Mouse (Mus musculus) inflammation-experienced regulatory T-cells, adult 6 months (primary cell): ENCODE measurements at regions not wholly inside any gene's neighbourhood (a gene's known extent, or its start where the extent isn't known, plus 50 kb on each side); places are given as distances from the start of the nearest gene placed in this dataset.

Experiments used
- ATAC-seq: one replicate; pipeline ENCODE4 v1.8.0; 2017

DNA sequence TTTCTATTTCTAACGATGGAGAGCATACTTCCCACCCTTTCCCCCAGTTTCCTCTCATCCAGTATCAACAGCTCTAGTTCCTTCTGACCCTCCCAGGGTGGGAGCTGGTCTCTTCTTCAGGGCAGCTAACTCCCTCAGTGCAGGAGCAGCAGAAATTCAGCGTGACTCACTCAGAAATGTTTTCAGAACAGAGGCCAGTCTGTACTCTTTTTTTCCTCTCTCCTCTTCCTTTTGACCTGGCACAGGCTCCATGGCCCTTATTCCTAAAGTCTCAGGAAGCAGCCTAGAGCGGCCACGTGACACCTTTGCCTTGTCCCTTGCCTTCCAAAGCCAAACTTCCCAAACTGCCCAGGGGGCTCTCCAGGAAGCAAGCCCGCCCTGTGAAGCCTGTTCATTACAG is 55.4 kb downstream of the Pja1 start:
- ATAC-seq, result no peak

DNA sequence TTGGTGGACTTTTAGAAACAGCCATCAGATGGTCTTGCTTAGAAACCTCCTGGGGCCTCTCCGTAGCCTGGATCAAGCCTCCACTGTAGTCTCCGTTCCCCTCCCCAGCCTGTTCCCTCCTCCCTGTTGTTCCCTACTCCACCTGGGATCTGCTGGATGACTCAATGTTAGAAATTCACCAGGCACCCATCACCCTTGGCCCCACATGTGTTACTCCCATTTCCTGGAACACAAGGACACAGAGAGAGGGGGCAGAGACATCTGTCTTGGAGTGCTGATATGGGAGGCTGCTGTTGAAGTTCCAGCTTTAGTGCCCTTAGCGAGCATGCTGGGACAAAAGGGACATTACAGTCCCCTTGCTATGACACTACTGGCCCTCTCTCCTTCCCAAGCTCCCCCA is 60.1 kb downstream of the Pja1 start:
- ATAC-seq, result no peak

DNA sequence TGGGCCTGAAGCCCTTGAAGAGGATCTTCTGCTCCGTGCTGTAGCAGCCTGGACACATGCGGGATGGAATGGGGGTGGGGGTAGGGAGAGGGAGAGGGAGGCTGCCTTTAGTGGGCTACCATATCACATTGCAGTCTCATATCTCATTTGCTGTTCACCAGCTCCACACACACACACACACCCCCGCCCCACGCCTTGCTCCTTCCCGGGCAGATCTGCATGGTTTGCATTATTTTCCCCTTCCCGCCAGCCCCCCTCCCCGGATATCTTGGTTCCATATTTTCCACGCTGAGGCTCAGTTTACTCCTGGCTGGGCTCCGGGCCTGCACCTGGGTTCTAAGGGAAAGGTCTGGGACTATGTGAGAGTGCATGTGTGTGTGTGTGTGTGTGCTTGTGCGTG is 61.2 kb downstream of the Pja1 start:
- ATAC-seq, result no peak

DNA sequence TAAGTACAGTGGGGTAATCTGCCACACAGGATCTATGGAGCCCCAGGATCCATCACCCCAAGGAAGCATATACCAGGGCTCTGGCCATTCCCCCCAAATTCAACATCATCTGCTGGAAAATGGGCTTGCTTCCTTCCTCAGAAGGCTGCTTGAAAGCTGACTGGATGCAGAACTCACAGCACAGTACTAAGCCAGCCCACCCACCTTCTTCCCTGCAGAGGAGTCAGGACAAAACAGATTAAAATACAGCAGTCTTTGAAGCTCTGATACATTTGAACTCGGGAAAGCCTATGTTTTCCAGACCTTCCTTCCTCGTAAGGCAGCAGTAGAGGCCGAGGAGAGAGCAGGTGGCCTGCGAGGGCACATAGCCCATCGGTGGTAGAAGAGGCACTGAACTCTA is 61.7 kb downstream of the Pja1 start:
- ATAC-seq, result no peak

DNA sequence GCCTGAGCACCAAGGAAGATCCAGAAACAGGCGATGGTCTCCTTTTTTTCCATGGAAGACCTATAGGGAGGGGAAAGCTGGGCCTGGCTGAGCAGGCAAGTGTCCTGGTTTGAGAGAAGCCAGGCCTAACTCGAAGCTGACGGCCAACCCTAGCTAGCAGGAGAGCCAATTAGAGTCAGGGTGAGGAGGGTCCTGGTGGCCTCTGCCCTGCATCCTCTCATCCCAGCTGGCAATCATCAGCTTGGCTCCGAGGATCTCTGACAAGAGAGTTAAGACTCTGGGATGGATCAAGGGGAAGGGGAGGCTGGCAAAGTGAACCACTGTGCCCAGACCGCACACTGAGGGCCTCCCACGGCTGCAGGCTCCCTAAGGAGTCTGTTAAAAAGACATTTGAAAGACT is 62.3 kb downstream of the Pja1 start:
- no peak for ATAC-seq

DNA sequence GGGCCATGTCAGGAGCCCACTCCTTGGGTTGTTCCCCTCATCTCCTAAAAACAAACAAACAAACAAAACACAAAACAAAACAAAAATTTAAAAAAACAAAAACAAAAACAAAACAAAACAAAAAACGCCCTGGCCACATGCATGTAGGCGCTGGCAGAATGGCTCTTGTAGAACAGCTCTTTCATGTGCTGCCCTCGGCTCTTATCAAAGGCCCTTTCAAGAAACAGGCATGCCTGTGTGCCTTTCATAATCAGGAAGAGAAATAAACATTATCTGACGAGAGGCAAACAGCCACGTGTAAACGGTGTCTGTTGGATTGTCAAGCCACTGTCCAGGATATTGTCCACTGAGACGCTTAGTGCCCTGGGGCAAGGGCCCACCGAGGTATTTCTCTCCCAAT is 65.2 kb downstream of the Pja1 start:
- no peak for ATAC-seq

- no peak for ATAC-seq
Observed at GRCm38 (mm10) chrX:99403521-99404149, 67.4 kb downstream of the Pja1 start.

- no peak for ATAC-seq
Observed at GRCm38 (mm10) chrX:99402841-99403520, 68.1 kb downstream of the Pja1 start.

GRCm38 (mm10) chrX:99397344-99397743 is 73.7 kb downstream of the Pja1 start:
- ATAC-seq, result no peak

DNA sequence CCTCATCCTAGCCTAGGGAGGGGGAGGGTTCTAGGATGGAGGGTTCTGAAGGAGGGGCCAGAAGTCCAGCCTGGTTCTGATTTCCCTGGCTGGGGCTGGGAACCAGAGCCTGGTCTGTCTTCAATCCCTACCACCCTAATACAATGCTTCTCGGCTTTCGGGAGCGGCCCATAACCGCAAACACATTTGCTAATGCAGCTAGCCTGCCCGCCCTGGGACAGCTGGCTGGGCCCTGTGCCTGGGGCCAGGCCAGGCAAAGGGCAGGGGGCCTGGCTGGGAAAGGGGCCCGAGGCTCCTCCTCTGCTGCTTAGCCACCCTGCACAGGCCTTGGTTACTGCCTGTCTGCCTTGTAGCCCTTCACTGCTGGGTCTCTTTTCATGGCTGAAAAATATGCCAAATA is 74.9 kb downstream of the Pja1 start:
- ATAC-seq, result no peak

GRCm38 (mm10) chrX:99395067-99395466 is 76.0 kb downstream of the Pja1 start:
- no peak for ATAC-seq

GRCm38 (mm10) chrX:99391628-99392027 is 79.4 kb downstream of the Pja1 start:
- no peak for ATAC-seq

DNA sequence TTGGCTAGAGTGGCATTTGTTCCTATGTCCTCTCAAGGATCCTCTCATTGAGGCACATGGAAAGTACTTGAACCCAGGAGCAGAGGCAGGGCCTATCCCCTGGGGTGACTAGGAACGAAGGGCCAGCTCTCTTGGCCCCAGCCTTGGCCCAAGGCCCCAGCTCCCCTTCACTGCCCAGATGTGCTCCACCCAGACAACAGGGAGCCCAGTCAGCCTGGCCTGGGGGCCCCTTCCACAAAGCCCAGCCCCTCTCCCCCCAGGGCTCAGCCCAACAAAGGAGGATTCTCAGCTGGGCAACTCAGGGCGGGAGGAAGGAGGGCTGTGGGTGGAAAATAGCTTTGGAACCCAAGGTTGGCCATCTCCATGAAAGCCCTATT is 80.6 kb downstream of the Pja1 start:
- no peak for ATAC-seq

- ATAC-seq, result no peak
Observed at GRCm38 (mm10) chrX:99389778-99390461, 81.2 kb downstream of the Pja1 start.

DNA sequence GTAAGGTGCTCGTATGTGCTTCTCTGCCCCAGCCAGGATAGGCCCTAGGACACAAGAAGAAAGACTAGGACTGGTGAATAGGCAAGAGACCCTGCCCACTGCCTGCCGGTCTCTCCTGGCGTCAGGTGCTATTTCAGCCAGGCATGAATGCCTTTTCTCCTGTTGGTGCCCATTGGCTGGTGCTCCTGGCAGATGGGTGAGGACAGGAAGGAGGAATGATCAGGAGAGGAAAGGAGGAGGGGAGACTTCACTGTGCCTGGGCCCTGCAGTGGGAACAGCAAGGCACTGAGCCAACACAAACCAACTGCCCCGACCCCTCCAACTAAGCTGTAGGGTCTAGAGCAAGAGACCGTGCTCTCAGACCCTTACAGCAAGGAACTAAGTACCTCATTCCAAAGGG is 100.4 kb downstream of the Pja1 start:
- ATAC-seq, result no peak

DNA sequence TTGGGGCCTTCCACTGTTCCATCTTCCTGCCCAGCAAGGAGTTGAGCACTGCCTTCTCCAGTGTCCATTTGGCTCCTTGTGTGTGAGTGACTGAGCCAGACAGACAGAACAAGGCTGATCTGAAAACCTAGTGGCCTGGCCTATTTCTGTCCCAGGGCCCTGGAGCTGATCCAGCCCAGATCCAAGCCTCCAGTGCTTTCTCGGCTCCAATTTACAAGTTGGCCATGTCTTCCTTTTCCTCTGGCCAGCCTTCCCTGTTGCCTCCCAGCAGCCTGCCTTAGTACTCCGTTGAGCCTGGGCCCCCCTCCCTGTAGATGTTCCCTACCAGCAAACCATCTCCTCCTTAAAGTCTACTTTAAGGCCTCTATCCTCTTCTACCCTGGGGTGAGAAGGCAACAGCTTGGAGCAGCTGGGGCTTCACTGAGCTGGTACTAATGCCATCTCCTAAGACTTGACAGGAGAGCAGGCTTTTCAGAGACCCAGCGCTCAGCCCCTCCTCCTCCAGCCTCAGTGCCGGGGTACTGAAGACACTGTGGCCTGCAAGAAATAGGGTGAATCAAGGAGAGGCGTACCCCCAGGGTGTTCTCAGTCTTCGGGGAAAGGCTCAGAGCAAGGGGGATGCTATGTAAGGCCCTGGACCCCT is 101.7 kb downstream of the Pja1 start:
- ATAC-seq, result no peak

GRCm38 (mm10) chrX:99364072-99364471 is 107.0 kb downstream of the Pja1 start:
- no peak for ATAC-seq

- no peak for ATAC-seq
Observed at GRCm38 (mm10) chrX:99360095-99360890, 110.8 kb downstream of the Pja1 start.

GRCm38 (mm10) chrX:99358784-99359183 is 112.3 kb downstream of the Pja1 start:
- ATAC-seq, result no peak

DNA sequence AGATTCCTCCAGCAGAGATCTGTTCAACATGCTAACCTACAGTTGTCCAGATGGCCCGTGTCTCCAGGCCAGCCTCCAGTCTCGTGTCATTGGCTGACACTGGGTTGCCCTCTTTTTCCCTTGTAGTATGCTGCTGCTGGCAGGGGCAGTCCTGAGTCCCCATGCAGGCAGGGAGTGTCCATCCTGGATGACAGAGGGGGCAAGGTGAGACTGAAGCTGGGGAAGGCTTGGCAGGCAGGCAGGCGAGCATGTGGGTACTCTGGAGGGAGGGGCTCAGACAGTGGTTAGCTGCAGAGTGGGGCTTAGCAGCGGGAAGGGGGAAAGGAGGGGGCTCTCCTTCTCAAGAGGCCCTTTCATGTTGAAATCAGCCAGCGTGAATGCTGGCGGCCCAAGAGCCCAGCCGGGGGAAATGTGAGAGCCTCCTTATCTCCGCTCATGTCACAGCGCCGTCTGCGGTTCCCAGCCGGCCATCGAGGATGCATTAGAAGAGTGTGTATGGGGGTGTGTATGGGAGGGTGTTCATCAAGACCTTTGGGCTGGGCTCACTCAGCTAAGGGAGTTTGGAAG is 112.9 kb downstream of the Pja1 start:
- ATAC-seq, result no peak

- ATAC-seq, result no peak
Observed at GRCm38 (mm10) chrX:99355128-99355527, 115.9 kb downstream of the Pja1 start.

DNA sequence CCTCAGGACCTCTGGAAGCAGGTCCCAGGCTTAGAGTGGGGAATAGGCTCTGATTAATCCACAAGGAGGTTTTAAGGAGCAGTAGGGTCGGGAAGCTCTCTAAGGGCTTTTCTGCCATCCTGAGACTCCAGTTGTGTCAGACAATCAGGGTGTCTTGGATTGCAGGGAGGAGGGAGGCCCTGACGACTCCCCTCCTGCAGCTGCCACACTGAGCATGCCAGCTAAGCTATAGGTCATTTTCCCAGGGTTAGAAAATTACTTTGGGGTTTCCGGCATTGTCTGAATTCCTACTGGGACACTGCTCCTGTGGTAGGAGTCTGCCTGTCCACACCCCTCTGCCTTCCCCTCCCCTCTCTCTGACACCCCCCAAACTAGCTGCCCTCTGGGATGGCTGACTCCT is 120.8 kb downstream of the Pja1 start:
- no peak for ATAC-seq

GRCm38 (mm10) chrX:99340223-99340622 is 130.8 kb downstream of the Pja1 start:
- no peak for ATAC-seq
